Mouse (Mus musculus): ENCODE results near the gene Tbx6.

Gene Tbx6

DNA sequence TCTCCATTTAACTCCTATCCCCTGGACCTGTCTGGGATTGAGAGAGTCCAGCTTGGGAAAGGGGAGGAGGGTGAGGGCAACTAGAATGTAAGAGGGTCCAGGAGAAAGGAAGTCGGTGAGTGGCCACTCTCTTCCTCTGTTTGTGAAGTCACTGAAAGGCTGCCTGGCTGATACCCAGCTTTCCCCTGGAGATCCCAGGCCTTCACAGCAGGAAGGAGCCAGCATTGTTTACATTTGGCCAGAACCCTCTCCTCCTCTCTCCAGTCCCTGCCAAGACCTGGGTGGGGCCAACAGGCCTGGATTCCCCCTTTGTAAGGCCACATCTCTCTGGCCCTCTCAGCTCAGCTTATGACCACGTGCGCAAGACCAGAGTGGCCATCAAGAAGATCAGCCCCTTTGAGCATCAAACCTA, 20.9 kb upstream of the Tbx6 start:
- no peak for TF ChIP-seq GATA4 (IDR thresholded peaks at IDR 0.05; ENCODE audit: insufficient replicate concordance, low read length)

DNA sequence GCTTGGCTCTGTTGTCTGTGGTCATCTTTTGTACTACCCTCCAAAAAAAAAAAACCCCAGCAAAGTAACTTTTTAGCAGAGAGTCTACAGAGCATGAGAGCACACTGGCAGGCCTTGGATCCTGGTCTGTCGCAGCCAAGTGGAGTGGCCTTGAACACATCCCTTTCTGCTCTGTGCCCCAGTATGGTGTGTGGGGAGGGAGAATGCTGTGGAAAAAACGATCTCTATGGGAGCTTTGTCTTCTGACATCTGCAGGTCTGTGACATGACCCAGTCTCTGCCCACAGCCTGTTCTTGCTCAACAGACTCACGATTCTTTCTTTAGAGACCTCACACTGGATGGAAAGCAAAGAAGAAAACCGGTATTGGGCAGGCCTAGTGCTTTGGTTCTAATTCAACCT, 20.3 kb upstream of the Tbx6 start:
- TF ChIP-seq GATA4 (IDR thresholded peaks at IDR 0.05; ENCODE audit: insufficient replicate concordance, low read length) = no peak

DNA sequence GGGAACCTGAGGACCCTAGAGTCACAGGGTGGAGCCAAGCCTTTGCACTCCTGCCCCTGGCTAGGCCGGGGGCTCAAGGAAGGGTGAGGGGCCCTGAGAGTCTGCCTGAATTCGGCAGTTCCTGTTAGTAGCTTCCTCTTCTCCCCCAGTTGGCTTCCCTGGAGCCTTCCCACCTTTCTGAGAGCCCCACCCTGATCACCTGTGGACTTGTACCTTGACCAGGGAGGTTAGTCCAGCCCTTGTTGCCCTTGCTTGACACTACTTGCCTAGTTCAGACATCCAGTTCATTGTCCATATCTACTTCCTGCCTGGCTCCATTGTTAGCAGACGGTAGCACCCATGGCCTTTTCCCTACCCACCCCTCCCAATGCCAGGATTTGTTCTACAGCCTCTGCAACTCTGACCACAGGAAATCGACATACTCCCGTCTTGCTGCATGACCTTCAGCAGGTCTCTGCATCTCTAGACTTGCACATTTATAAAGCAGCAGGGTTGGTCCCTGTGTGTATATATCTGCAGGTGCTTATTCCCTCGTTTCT, 19.7 kb upstream of the Tbx6 start:
- no peak for TF ChIP-seq GATA4 (IDR thresholded peaks at IDR 0.05; ENCODE audit: insufficient replicate concordance, low read length)

DNA sequence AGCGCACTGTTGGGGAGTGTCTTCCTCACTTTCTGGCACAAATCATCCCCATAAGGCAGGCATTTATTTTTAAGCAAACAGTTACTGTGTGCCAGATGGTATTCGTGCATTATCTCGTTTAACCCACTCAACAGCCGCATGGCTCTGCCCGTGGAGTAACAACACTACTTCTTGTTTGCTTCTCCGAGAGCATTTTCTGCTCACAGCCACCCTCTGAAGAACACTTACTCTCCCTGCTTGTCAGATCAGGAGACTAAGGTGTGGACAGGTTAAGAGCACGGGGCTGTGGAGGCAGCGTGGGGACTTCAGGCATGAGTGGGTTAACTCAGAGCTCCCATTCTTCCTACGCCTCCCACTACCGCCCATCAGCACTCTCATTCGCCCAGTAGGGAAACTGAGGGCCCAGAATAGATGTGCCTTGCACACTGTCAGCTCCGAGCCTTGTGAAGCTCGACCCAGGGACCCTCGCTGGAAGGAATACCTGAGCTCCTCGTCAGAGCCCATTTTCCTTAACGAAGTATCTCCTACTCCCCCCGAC, 18.7 kb upstream of the Tbx6 start:
- no peak for TF ChIP-seq GATA4 (IDR thresholded peaks at IDR 0.05; ENCODE audit: insufficient replicate concordance, low read length)

DNA sequence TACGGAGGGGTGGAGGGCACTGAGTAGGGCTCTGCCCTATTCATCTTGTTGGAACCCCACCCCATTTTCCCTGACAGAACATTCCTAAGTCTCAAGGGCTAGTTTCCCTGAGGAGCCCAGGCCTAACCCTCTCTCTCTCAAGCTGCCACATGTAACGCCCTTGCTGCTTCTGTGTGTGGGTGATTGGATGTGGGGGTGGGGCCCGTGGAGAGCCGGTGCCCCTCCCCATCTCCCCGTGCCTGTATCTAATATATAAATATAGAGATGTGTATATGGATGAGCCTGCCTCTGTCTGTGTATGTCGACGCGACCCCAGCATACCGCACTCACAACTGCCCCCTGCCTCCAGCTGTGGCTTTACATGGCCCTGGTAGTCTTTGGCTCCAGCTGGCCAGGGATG, 15.7 kb upstream of the Tbx6 start:
- TF ChIP-seq GATA4 (IDR thresholded peaks at IDR 0.05; ENCODE audit: insufficient replicate concordance, low read length) = no peak

DNA sequence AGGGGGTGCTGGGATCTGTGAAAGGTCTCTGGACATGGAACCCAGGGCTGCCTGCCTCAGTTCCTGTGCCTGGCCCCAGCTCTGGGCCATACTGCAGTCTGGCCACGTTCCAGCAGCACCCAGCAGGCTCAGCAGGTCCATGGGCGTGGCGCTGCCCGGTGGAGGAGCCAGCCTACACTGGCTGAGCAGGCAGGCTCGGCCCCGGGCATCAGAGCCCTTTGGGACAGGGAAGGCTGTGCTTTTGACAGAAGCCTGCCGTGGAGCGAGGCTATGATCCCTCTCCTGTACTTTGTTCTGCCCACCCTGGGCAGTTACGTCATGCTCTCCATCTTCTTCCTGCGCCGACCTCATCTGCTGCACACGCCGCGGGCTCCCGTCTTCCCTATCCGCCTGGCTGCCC, 15.1 kb upstream of the Tbx6 start, which contains the start of gene Gdpd3:
Gdpd3 (plus strand) TSS at position 134 of the 400 bp plus-strand sequence.
- TF ChIP-seq GATA4 (IDR thresholded peaks at IDR 0.05; ENCODE audit: insufficient replicate concordance, low read length) = no peak

DNA sequence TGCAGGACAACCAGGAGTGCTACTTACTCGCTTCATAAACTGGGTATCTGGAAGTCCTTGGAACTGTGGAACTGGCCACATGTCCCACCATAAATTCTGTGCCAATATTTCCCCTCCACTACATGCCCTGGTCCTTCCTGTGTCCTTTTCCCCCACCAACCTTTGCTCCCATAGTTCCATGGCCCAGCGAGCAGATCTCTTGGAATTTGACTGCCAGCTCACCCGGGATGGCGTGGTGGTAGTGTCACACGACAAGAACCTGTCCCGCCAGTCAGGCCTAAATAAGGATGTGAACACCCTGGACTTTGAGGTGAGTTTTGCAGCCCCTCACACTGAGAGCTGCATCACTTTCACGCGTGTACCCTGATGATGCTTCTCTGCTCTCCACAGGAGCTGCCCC, 14.3 kb upstream of the Tbx6 start:
- no peak for TF ChIP-seq GATA4 (IDR thresholded peaks at IDR 0.05; ENCODE audit: insufficient replicate concordance, low read length)

DNA sequence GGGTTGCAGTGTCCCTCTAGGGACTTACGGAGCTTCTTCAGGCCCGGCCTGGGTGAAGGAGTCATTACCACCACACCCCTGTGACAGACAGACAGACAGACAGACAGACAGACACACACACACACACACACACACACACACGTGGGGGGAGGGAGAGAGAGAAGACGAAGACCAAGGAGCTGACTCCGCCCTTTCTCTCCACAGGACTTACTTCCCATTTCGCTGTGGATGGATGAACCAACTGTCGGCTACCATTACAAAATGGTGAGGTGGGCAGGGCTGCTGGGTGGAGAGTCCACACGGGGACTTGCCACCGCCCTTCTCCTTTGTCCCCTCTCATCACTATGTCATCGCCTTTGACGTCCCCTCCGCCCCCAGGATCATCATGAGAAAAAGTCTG, 10.5 kb upstream of the Tbx6 start:
- TF ChIP-seq GATA4 (IDR thresholded peaks at IDR 0.05; ENCODE audit: insufficient replicate concordance, low read length) = no peak

DNA sequence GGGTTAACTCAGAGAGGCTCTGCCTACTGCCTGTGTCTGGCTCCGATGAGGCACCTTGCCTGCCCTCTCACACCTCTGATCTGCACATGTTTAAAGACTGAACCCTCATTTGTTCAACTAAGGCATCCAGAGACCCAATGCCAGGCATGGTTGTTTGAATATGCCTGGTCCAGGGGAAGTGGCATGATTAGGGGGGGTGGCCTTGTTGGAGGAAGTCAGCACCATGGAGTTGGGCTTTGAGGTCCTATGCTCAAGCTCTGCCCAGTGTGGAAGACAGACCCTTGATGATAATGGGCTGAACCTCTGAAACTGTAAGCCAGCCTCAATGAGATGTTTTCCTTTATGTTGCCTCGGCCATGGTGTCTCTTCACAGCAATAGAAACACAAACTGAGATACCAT, 7.9 kb upstream of the Tbx6 start:
- no peak for TF ChIP-seq GATA4 (IDR thresholded peaks at IDR 0.05; ENCODE audit: insufficient replicate concordance, low read length)

DNA sequence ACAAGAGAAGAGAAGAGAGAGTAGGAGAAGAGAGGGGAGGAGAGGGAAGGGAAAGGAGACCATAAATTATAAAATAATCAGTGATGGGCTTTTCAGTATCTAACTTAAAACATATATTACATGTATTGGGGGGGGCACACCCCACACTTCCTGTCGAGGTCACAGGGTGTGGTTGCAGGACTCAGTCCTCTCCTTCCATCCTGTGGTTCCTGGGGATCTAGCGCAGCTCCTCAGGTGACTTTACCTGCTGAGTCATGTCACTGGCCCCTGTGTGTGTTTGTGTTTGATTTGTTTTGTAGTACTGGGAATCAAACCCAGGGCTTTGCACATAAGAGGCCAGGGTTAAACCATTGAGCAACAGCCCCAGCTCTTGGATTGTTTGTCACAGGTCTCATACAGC, 6.8 kb upstream of the Tbx6 start:
- no peak for TF ChIP-seq GATA4 (IDR thresholded peaks at IDR 0.05; ENCODE audit: insufficient replicate concordance, low read length)

DNA sequence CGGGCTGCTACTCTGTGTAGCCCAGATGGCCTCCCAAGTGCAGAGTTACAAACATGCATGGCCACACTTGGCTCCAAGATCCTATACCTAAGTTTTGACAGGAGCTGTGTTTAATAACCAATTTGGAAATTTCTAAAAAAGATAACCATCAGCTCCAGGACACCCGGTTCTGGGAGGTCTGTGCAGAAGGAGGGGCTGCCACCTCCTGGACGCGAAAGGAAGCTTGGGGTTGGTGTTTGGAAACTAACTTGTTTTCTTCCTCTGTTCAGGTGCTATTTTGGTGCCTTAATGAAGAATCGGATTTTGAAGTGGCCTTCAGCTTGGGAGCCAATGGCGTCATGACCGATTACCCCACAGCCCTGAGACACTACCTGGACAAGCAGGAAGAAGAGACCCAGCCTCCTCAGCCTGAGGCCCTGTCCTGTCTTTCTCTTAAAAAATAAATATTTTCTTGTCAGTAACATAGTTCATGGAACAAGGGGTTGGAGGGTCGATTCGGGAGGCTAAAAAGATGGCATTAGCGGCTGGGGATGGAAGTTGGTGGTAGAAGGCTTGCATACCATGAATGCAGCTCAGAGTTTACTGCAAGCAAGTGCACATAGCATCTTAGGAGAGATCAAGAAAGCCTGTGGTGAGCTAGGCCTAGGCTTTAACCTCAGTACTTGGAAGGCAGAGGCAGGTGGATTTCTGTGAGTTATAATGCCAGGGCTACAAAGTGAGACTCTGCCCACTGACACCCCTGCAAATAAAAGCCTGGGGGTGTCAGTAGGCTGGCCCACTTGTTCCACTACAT, 5.9 kb upstream of the Tbx6 start:
- TF ChIP-seq GATA4 (IDR thresholded peaks at IDR 0.05; ENCODE audit: insufficient replicate concordance, low read length) = no peak

DNA sequence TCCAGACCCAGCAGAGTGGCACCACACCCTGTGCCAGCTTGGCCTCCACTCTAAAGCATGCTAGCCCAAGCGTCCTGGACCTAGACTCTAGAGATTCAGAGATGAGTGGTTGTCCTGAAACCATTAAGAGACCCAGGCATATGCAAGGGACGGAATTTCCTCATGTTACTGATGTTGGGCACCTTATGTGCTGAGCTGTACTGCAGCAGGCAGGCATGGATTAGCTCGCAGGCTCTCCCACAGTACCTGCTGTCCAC, 5.4 kb upstream of the Tbx6 start:
- no peak for TF ChIP-seq GATA4 (IDR thresholded peaks at IDR 0.05; ENCODE audit: insufficient replicate concordance, low read length)

DNA sequence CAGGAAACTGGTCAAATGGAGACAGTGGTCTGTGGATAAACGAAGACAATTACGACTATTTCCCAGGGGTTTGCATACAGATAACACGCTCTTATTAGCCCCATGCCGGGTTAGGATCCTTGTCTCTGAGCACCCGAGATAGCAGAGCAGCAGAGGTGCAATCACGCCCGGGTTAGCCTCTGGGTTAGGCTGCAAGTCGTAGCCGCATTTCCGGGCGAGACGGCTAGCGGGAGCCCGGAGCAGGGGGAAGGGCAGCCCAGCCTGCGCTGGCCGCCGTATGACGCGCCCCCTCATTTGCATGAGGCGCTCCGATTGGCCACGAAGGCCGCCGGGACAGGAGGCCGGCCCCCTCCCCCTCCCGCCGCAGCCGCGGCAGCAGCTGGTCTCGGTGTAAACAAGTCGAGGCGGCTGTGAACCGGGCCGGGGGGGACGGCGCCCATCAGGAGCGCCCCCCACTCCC, 4.7 kb upstream of the Tbx6 start, which contains the start of gene Ypel3:
Ypel3 (plus strand) TSS at position 358 of the 460 bp plus-strand sequence.
- TF ChIP-seq GATA4 (IDR thresholded peaks at IDR 0.05; ENCODE audit: insufficient replicate concordance, low read length) = peak; percentile 85

DNA sequence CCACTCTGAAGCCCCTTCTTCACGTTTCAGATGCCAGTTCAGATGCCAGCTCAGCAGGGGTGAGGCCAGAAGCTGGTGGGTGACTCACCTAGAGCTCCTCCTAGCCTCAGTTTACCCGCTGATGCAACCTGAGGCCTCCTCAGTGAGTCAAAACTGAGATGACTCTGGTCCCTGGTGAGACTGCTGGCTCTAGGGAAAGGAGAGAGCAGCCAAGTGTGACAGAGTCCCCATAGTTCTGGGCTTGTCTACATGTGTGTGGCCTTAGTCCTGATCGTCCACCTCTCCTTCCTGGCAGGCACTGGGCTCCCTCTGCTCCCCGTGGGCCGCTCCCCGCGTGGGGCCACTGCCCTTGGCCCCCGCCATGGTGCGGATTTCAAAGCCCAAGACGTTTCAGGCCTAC, 3.8 kb upstream of the Tbx6 start:
- TF ChIP-seq GATA4 (IDR thresholded peaks at IDR 0.05; ENCODE audit: insufficient replicate concordance, low read length) = no peak

DNA sequence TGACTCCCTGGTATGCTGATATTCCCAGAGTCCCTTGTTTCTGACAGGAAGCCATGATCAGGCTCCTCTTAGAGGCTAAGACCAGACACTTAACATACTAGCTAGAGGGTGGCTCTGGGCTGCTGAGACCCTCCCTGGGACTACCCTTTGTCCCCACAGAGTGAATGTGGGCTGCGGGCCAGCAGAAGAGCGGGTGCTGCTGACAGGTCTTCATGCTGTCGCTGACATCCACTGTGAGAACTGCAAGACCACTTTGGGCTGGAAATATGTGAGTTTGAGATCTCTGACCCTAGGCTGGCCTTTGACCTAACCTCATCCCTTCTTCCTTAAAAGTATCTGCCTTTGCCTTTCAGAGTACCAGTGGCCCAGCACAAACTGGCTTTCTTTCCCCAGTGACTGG, 3.1 kb upstream of the Tbx6 start:
- no peak for TF ChIP-seq GATA4 (IDR thresholded peaks at IDR 0.05; ENCODE audit: insufficient replicate concordance, low read length)

Data from liver, adult (tissue).